Mouse (Mus musculus) heart, embryonic 13.5 days (tissue): Measurements from ENCODE around the gene Plagl2. TPM values are rescaled to one million over a fixed set of nuclear protein-coding genes. Genes with fewer than 3 reads are reported as not detected.

Experiments used
- ATAC-seq: fragments of 200-750 bp; cut with Nextera tagmentation; 2 replicates; pipeline ENCODE4 v1.8.0; 2017; ENCODE audit warnings: moderate TSS enrichment; ENCODE audit not compliant: insufficient number of reproducible peaks, low FRiP score, low TSS enrichment; ENCODE audit errors: extremely low read depth
- H3K27ac ChIP-seq: fragments of 300-500 bp; sonication (generic); replicated peaks from 2 replicates; pipeline ENCODE4 v1.5.1; 2015; ENCODE audit warnings: moderate library complexity, mild to moderate bottlenecking, inconsistent platforms
- H3K27me3 ChIP-seq: fragments of 300-500 bp; sonication (generic); replicated peaks from 2 replicates; pipeline ENCODE4 v1.6.1; 2015; ENCODE audit warnings: mild to moderate bottlenecking, inconsistent platforms
- H3K36me3 ChIP-seq: fragments of 300-500 bp; sonication (generic); 2 replicates; pipeline ENCODE4 v1.6.1; 2015; ENCODE audit warnings: mild to moderate bottlenecking, inconsistent platforms
- H3K4me1 ChIP-seq: fragments of 300-500 bp; sonication (generic); 2 replicates; pipeline ENCODE4 v1.6.1; 2015; ENCODE audit warnings: inconsistent platforms
- H3K4me2 ChIP-seq: fragments of 300-500 bp; sonication (generic); 2 replicates; pipeline ENCODE4 v1.6.1; 2015; ENCODE audit warnings: inconsistent platforms, mild to moderate bottlenecking, moderate library complexity
- H3K4me3 ChIP-seq: fragments of 300-500 bp; sonication (generic); 2 replicates; pipeline ENCODE4 v1.5.1; 2015; ENCODE audit warnings: moderate library complexity, mild to moderate bottlenecking, inconsistent platforms
- H3K9ac ChIP-seq: fragments of 300-500 bp; sonication (generic); 2 replicates; pipeline ENCODE4 v1.6.1; 2015; ENCODE audit warnings: inconsistent platforms, mild to moderate bottlenecking, moderate library complexity
- H3K9me3 ChIP-seq: fragments of 300-500 bp; sonication (generic); 2 replicates; pipeline ENCODE4 v1.6.1; 2016; ENCODE audit warnings: inconsistent platforms
- WGBS: fragments of 180-500 bp; shearing (Covaris S2); methylation state at CpG from one replicate; pipeline ENCODE4 v1.1.7; 2015; ENCODE audit warnings: mixed read lengths; 5-methylcytosine and 5-hydroxymethylcytosine counted together
- polyA plus RNA-seq: library from polyadenylated mRNA; unstranded; fragments of >200 nt; fragmentation: Nextera tagmentation; extraction: Ambion mirVana; gene quantifications from 2 replicates; pipeline ENCODE4 v1.2.1, GENCODE M21; 2015

Gene Plagl2
- polyA plus RNA-seq, 1 experiment from 2014 or later: 12.5 TPM

- H3K4me1 ChIP-seq: no peaks in the 10 kb centered on the region
- WGBS: 67% methylated on average over 2 of the region's 2 CpGs
- H3K27me3 ChIP-seq: no peaks in the 10 kb centered on the region
- no peak overlapping the region for H3K4me3 ChIP-seq
- H3K4me2 ChIP-seq: no peak overlapping the region
- no peak for ATAC-seq
- no peak overlapping the region for H3K9ac ChIP-seq
- no peaks in the 10 kb centered on the region for H3K9me3 ChIP-seq
- H3K36me3 ChIP-seq: peaks cover 49% of the 10 kb centered on the region
- no peak overlapping the region for H3K27ac ChIP-seq
These were observed 26.1 kb upstream of the Plagl2 start for GRCm38 (mm10) chr2:153267331-153267730.

GRCm38 (mm10) chr2:153263053-153263452 is 21.8 kb upstream of the Plagl2 start:
- Histone ChIP-seq H3K4me2 (no peak overlapping the region), H3K36me3 (peaks cover 75% of the 10 kb centered on the region), H3K4me1 (peaks cover 23% of the 10 kb centered on the region), H3K9me3 (no peaks in the 10 kb centered on the region), H3K27me3 (no peaks in the 10 kb centered on the region), H3K4me3 (no peak overlapping the region), H3K27ac (no peak overlapping the region), H3K9ac (no peak overlapping the region)
- no peak for ATAC-seq
- WGBS: 80% methylated on average over 7 of the region's 7 CpGs

GRCm38 (mm10) chr2:153259864-153260674 is 18.8 kb upstream of the Plagl2 start:
- WGBS: 29% methylated on average over 3 of the region's 3 CpGs
- Histone ChIP-seq H3K4me3 (no peak overlapping the region), H3K9me3 (no peaks in the 10 kb centered on the region), H3K4me2 (no peak overlapping the region), H3K27me3 (no peaks in the 10 kb centered on the region), H3K9ac (no peak overlapping the region), H3K36me3 (peaks cover 52% of the 10 kb centered on the region), H3K4me1 (peaks cover 26% of the 10 kb centered on the region), H3K27ac (no peak overlapping the region)
- ATAC-seq: no peak

- Histone ChIP-seq H3K9me3 (no peaks in the 10 kb centered on the region), H3K36me3 (peaks cover 50% of the 10 kb centered on the region), H3K4me3 (no peak overlapping the region), H3K9ac (0 out of 2 replicates have a peak overlapping the region, but pooled peaks have one; percentile 10), H3K27me3 (no peaks in the 10 kb centered on the region), H3K4me2 (no peak overlapping the region), H3K27ac (no peak overlapping the region), H3K4me1 (peaks cover 26% of the 10 kb centered on the region)
- ATAC-seq: no peak
- 49% methylated on average over 12 of the region's 12 CpGs for WGBS
These were observed 18.0 kb upstream of the Plagl2 start for GRCm38 (mm10) chr2:153259030-153259863.

DNA sequence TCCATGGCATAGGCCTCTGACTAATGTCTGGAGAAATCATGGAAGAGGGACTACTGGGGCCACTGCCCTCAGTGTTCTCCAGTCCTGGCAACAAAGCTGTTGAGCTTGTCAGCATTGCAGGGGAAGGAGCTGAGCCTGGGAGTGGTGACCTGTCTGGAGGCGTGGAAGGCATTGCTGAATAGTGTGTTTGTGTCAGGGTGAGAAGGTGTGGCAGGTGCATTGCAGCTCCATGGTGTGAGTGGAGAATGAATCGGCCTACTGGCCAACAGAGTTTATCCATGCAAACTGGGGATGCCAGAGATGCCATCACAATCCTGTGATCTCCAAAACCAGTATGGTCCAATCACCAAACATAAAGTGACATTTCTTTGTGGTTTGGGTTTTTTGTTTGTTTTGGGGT is 15.4 kb upstream of the Plagl2 start:
- 74% methylated on average over 2 of the region's 2 CpGs for WGBS
- Histone ChIP-seq H3K27me3 (no peaks in the 10 kb centered on the region), H3K36me3 (peaks cover 50% of the 10 kb centered on the region), H3K4me2 (no peak overlapping the region), H3K27ac (no peak overlapping the region), H3K4me3 (no peak overlapping the region), H3K4me1 (peaks cover 26% of the 10 kb centered on the region), H3K9me3 (no peaks in the 10 kb centered on the region), H3K9ac (no peak overlapping the region)
- ATAC-seq: no peak

DNA sequence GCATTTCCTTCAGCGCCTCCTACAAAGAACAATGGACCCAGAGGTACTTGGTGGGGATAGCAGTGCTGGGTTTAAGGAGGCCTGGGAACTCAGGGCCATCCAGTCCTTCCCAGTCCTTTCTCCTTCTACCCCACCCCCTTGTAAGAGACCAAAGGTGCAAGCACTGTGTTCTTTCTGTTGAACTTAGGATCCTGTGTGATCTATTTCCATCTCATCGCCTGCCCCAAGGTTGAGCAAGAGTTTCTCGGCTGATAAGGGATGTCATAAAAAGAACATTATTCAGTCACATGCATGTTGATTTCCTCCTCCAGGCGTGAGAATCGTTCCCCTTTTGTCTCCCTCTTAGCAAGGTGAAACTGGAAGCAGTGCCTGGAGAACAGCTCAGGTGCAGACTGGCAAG is 8.5 kb upstream of the Plagl2 start:
- H3K27ac ChIP-seq: no peak overlapping the region
- no peak overlapping the region for H3K9ac ChIP-seq
- no peak for ATAC-seq
- H3K9me3 ChIP-seq: no peaks in the 10 kb centered on the region
- H3K27me3 ChIP-seq: no peaks in the 10 kb centered on the region
- no peaks in the 10 kb centered on the region for H3K4me1 ChIP-seq
- peaks cover 83% of the 10 kb centered on the region for H3K36me3 ChIP-seq
- WGBS: 84% methylated on average over 5 of the region's 5 CpGs
- H3K4me2 ChIP-seq: no peak overlapping the region
- H3K4me3 ChIP-seq: no peak overlapping the region

- no peak overlapping the region for H3K27ac ChIP-seq
- no peaks in the 10 kb centered on the region for H3K27me3 ChIP-seq
- 62% methylated on average over 6 of the region's 6 CpGs for WGBS
- peaks cover 38% of the 10 kb centered on the region for H3K36me3 ChIP-seq
- peak overlapping the region; percentile 95 for H3K4me2 ChIP-seq
- peaks cover 40% of the 10 kb centered on the region for H3K4me1 ChIP-seq
- peak overlapping the region; percentile 99 for H3K9ac ChIP-seq
- no peak for ATAC-seq
- peak overlapping the region; percentile 98 for H3K4me3 ChIP-seq
- H3K9me3 ChIP-seq: no peaks in the 10 kb centered on the region
These were observed 930 bp upstream of the Plagl2 start for GRCm38 (mm10) chr2:153242156-153242555.

- H3K27ac ChIP-seq: peak overlapping the region; percentile 97
- peak overlapping the region; percentile 95 for H3K4me2 ChIP-seq
- ATAC-seq: peak; percentile 23
- H3K9ac ChIP-seq: peak overlapping the region; percentile 99
- WGBS: 0% methylated on average over 30 of the region's 33 CpGs
- peaks cover 53% of the 10 kb centered on the region for H3K4me1 ChIP-seq
- peak overlapping the region; percentile 98 for H3K4me3 ChIP-seq
- H3K9me3 ChIP-seq: no peaks in the 10 kb centered on the region
- H3K36me3 ChIP-seq: peaks cover 32% of the 10 kb centered on the region
- H3K27me3 ChIP-seq: no peaks in the 10 kb centered on the region
These were observed 458 bp downstream of the Plagl2 start for GRCm38 (mm10) chr2:153240701-153241235.

- Histone ChIP-seq H3K27ac (peak overlapping the region; percentile 97), H3K36me3 (peaks cover 32% of the 10 kb centered on the region), H3K27me3 (no peaks in the 10 kb centered on the region), H3K9me3 (no peaks in the 10 kb centered on the region), H3K4me3 (peak overlapping the region; percentile 98), H3K4me2 (peak overlapping the region; percentile 95), H3K9ac (peak overlapping the region; percentile 99), H3K4me1 (peaks cover 53% of the 10 kb centered on the region)
- no peak for ATAC-seq
- 3% methylated on average over 21 of the region's 22 CpGs for WGBS
These were observed 1.3 kb downstream of the Plagl2 start for GRCm38 (mm10) chr2:153239860-153240480.

DNA sequence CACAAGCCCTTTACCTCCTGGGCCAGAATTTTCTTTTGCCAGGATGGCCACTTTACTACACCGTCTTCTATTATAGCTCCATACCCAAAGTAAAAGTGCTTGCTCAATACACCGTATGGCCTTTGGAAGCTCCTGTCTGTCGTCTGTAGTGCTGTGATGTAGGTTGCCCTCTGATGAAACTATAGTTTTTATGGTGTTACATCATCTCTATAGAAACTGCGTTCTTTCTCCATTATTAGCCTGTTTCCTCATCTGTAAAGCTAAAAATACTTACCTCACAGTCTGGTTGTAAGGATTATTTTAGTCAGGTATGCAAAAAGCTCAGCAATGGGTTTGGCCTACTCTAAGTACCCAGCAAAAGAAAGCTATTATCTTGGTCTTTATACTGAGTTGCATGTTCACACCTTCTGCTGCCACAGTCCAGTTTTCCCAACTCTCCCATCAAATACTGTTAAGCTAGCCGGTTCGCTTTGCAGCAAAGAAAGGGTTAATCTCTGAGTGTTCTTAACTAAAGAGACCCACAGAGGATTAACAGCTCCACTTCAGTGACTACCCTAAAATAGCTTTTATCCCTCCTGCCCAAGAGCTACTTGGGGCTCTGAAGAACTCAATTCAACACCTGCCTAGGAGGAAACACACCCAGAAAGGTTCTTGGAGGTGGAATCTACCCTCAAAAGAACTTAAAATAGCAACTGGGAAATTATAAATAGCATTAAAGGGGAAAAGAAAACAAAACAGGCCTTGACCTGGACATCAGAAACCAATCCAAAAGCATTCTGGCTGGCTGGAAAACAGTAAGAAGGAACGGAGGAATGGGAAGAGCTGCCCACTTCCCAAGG is 2.0 kb downstream of the Plagl2 start:
- H3K9me3 ChIP-seq: no peaks in the 10 kb centered on the region
- whole genome bisulfite sequencing: 37% methylated on average over 7 of the region's 7 CpGs
- no peaks in the 10 kb centered on the region for H3K27me3 ChIP-seq
- H3K27ac ChIP-seq: peak overlapping the region; percentile 97
- peaks cover 34% of the 10 kb centered on the region for H3K36me3 ChIP-seq
- peak overlapping the region; percentile 95 for H3K4me2 ChIP-seq
- H3K9ac ChIP-seq: peak overlapping the region; percentile 99
- no peak for ATAC-seq
- peak overlapping the region; percentile 98 for H3K4me3 ChIP-seq
- H3K4me1 ChIP-seq: peaks cover 56% of the 10 kb centered on the region
